Mouse (Mus musculus) bone marrow macrophage, adult 2 months (primary cell): ENCODE measurements around the gene Vmn1r86.

Source experiments
- CTCF ChIP-seq: IDR thresholded peaks from 2 replicates; pipeline ENCODE4 v1.5.1; 2012; ENCODE audit warnings: low read depth, mild to moderate bottlenecking, low read length, moderate library complexity
- POLR2A ChIP-seq: IDR thresholded peaks from 2 replicates; pipeline ENCODE4 v1.6.1; 2012; ENCODE audit warnings: mild to moderate bottlenecking, low read depth, low read length, borderline replicate concordance

- TF ChIP-seq CTCF (no peak), POLR2A (no peak)
Observed at GRCm38 (mm10) chr7:13137340-13137739, 17.6 kb upstream of the Vmn1r86 start.
